Mouse (Mus musculus) megakaryocyte-erythroid progenitor cell, adult 5-6 weeks (primary cell): ENCODE results near the gene Gm16503. TPM values are rescaled to one million over a fixed set of nuclear protein-coding genes. Genes with fewer than 3 reads are reported as not detected.
A peak's percentile ranks its signal among the peaks of the same experiment; 100 is the strongest.

Experiments used
- ATAC-seq: replicated peaks from 2 replicates; pipeline ENCODE4 v1.8.0; 2016; ENCODE audit warnings: mild to moderate bottlenecking, inconsistent platforms; ENCODE audit not compliant: severe bottlenecking, poor library complexity, low FRiP score, low TSS enrichment
- total RNA-seq, 2 experiments: library from RNA; stranded (forward) in 1 of 2; stranded (reverse) in 1 of 2; fragments of 200-1000, 215-1000 nt in 1 of 2; fragments of >200 nt in 1 of 2; fragmentation: Nextera tagmentation in 1 of 2; gene quantifications; 2 replicates each; pipeline ENCODE4 v1.2.3; 2014 to 2017

Gene Gm16503
- total RNA-seq, 2 experiments from 2014 or later, result 0.42 to 1.4 TPM

GRCm38 (mm10) chr4:147586511-147587473 is 46.8 kb downstream of the Gm16503 start:
- 0 out of 2 replicates have a peak, but pooled peaks have one; percentile 26 for ATAC-seq

Other genes with a start within 250 kb of the Gm16503 start
- gene Zfp988, start 234.5 kb upstream of the Gm16503 start, total RNA-seq (2014; fragmentation: Nextera tagmentation), result 0.22 TPM in 1 of 2 replicates, not detected in the other
- gene Zfp988, start 234.5 kb upstream of the Gm16503 start, total RNA-seq (2017), result 1.5 TPM in 1 of 2 replicates, not detected in the other
- gene Zfp978, start 178.9 kb upstream of the Gm16503 start, total RNA-seq (2014; fragmentation: Nextera tagmentation), result not detected in 2 replicates
- not detected in 2 replicates for gene Zfp978, start 178.9 kb upstream of the Gm16503 start, total RNA-seq (2017)
- gene Zfp982, start 47.8 kb upstream of the Gm16503 start, total RNA-seq (2014; fragmentation: Nextera tagmentation), result 22.2 and 29.1 TPM in 2 replicates
- gene Zfp982, start 47.8 kb upstream of the Gm16503 start, total RNA-seq (2017), result 11.0 and 13.2 TPM in 2 replicates
- gene Zfp985, start 13.1 kb downstream of the Gm16503 start, total RNA-seq (2014; fragmentation: Nextera tagmentation), result 0.17 TPM in 1 of 2 replicates, not detected in the other
- gene Zfp985, start 13.1 kb downstream of the Gm16503 start, total RNA-seq (2017), result 1.8 and 2.9 TPM in 2 replicates
- gene Zfp979, start 102.3 kb downstream of the Gm16503 start, total RNA-seq (2014; fragmentation: Nextera tagmentation), result not detected in 2 replicates
- gene Zfp979, start 102.3 kb downstream of the Gm16503 start, total RNA-seq (2017), result 3.3 and 4.3 TPM in 2 replicates
- gene Zfp534, start 162.3 kb downstream of the Gm16503 start, total RNA-seq (2014; fragmentation: Nextera tagmentation), result not detected in 2 replicates
- not detected in 2 replicates for gene Zfp534, start 162.3 kb downstream of the Gm16503 start, total RNA-seq (2017)